Mouse (Mus musculus): Measurements from ENCODE around the gene Olfr1413.

Olfr1413 gene

GRCm38 (mm10) chr1:92571022-92571421 is at the start of gene Olfr1413:
Olfr1413 (plus strand) TSS chr1:92571322.
- WGBS, result 92% methylated on average over 3 of the region's 3 CpGs

DNA sequence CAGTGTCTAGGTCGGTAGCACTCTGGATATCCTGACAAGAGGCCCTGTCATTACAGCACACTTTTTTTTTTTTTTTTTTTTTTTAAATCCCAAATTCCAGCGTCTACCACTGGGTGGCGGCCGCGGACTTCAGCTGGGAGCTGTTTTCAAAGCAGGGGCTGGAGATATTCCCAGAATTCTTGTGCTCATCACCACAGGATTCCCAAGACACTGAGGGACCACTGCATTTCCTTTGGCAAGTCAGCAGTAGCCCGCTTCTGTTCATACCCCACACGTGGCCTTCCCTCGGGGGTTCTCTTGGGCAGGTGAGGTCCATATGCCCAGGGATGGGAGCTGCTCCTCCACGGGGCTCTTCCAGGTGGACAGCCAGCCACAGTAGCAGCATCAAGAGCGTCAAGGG is 49.7 kb upstream of the Olfr1413 start:
- WGBS, result 12% methylated on average over 10 of the region's 10 CpGs

- 66% methylated on average over 3 of the region's 3 CpGs for WGBS
These were observed 47.4 kb upstream of the Olfr1413 start for GRCm38 (mm10) chr1:92523764-92524163.

DNA sequence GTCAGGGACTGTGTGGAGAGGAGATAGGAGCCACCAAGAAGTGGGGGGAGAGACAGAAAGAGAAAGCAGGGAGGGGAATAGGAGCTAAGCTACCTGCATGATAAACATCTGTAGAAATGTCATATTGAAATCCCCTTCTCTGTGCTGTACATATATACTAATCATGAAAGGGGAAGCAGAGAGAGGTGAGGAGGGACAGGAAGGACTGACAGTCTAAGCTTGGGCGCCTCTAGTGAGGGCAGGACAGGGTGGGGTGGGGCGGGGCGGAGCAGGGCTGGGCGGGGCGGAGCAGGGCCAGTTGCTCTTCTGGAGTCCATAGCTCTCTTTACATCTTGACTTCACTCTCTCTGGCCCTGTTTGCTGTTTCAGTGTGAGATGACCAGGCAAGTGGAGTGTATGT is 34.1 kb upstream of the Olfr1413 start:
- 52% methylated on average over 5 of the region's 5 CpGs for WGBS

DNA sequence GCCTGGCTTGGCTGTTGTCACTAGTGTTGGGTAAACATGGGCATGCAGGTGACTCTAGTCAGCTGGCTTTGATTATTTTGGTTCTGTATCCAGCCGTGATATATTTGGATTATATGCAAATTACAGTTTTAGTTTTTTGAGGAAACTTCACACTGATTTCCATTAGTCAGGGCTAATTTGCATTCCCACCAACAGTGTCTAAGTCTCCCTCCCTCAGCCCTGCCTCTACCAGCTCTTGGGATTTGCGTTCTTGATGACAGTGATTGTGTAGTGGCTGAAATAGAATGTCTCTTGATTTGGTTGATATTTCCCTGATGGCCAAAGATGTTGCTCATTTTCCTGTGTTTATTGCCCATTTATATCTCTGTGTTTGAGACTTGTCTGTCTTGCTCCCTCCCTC is 32.1 kb upstream of the Olfr1413 start:
- WGBS, result 21% methylated on average over 2 of the region's 2 CpGs

- WGBS, result 78% methylated on average over 2 of the region's 2 CpGs
These were observed 25.2 kb upstream of the Olfr1413 start for GRCm38 (mm10) chr1:92545929-92546328.

GRCm38 (mm10) chr1:92585479-92585878 is 14.4 kb downstream of the Olfr1413 start, which contains the start of gene Olfr1412:
Olfr1412 (plus strand) TSS chr1:92585779.
- WGBS, result 84% methylated on average over 2 of the region's 2 CpGs

GRCm38 (mm10) chr1:92594111-92594510 is 23.0 kb downstream of the Olfr1413 start, which contains the start of gene Olfr1411:
Olfr1411 (plus strand) TSS chr1:92594411.

DNA sequence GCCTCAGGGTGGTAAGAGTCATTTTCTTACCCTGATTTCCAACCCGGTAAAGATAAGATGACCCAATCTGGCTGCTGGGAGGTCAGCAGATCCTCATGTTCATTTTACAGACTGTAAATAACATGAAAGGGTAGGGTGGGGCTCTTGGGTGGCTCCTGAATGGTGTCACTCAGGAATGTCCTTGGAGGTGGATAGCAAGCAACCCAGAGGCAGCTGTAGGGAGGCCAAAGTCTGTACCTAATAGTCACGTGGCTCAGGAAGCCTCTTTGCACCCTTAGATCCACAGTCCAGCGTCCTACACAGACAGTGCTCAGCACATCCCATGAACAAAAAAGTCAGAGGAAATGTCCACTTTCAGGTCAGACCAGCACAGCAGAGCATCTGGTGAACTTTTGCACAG is 24.9 kb downstream of the Olfr1413 start:
- 89% methylated on average over 3 of the region's 3 CpGs for WGBS

- WGBS, result 100% methylated on average over 1 of the region's 1 CpGs
These were observed 34.4 kb downstream of the Olfr1413 start, which contains the start of gene Olfr1410 for GRCm38 (mm10) chr1:92605482-92605881. Olfr1410 (plus strand) TSS chr1:92605782.

GRCm38 (mm10) chr1:92607711-92608110 is 36.6 kb downstream of the Olfr1413 start:
- WGBS, result 81% methylated on average over 4 of the region's 4 CpGs

GRCm38 (mm10) chr1:92611008-92611407 is 39.9 kb downstream of the Olfr1413 start:
- WGBS, result 9% methylated on average over 5 of the region's 5 CpGs

DNA sequence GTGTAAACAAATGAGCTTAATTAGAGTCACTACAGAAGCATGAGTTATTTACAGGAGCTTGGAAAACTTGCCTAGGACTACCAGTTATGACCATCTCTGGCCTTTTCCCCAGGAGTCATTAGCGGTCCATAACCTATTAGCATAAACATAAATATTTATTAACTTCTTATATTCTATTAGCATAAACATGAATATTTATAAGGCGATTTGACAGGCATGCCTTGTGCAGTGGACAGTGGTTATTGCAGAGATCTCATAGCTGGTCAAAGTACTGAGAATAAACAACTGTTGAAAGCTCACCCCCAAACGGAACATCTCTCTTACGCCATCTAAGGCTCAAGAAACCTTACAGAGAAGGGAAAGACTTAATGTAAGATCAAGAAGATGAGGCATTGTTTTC is 42.1 kb downstream of the Olfr1413 start:
- WGBS, result 47% methylated on average over 4 of the region's 4 CpGs

- 8% methylated on average over 1 of the region's 1 CpGs for WGBS
These were observed 43.4 kb downstream of the Olfr1413 start for GRCm38 (mm10) chr1:92614516-92614915.

- WGBS, result 43% methylated on average over 1 of the region's 1 CpGs
These were observed 44.9 kb downstream of the Olfr1413 start for GRCm38 (mm10) chr1:92616046-92616445.

- 82% methylated on average over 2 of the region's 2 CpGs for whole genome bisulfite sequencing
These were observed 46.4 kb downstream of the Olfr1413 start, which contains the start of gene Olfr12 for GRCm38 (mm10) chr1:92617488-92617887. Olfr12 (plus strand) TSS chr1:92617788.

DNA sequence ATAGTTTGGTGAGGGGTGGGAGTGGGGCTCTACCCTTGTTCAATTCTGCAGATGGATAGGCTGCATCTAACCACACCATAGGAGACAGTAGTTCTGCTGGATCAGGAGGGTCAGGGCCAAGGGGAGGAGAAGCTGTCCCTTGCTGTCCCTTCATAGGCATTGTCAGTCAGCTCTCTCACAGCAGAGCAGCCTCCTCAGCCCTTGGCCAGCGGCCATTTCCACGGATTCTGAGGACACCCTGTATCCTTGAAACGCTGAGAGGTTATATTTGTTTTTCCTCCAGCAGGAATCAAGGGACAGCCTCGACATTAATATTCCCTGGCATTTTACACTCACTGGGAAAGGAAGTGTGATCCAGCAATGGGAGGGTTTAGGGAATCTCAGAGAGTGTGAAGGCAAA is 47.2 kb downstream of the Olfr1413 start:
- WGBS, result 51% methylated on average over 4 of the region's 4 CpGs
